Mouse (Mus musculus) monocyte, adult 5-6 weeks (primary cell): ENCODE measurements around the gene Tarm1. TPM values are rescaled to one million over a fixed set of nuclear protein-coding genes. Genes with fewer than 3 reads are reported as not detected.

ENCODE experiments used
- ATAC-seq: fragments of 153-309, 156-312 bp; replicated peaks from 2 replicates; pipeline ENCODE4 v1.8.0; 2017; ENCODE audit warnings: mild to moderate bottlenecking; ENCODE audit not compliant: low TSS enrichment, insufficient number of reproducible peaks, severe bottlenecking, poor library complexity, low FRiP score
- total RNA-seq: library from RNA; stranded (forward); fragments of 200-1000, 200-491, 200-594 nt; gene quantifications from 3 replicates; pipeline ENCODE4 v1.2.3, GENCODE M21; 2017

Tarm1 gene
- total RNA-seq: 1.3 to 1.9 TPM in 2 of 3 replicates, not detected in the other

DNA sequence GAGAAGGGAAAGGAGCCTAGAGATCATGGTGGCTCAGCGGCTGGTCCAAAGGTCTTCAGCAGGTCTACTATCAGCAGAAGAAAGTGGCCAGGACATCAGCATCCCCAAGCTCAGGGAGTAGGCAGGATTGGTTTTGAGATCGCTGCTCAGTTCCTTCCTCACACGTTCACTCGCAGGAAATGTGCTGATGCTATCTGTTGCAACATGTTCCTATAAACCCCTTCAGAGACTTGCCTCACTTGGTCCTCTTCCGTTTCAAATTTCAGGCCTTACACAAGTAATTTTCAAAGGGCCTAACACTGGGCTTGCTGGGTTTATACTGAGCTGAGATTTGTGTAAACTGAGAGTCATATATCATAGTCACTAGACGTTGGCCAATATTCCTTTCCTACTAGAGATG lies at the start of gene Tarm1:
Gene Tarm1, minus strand, starts transcription at position 186 of the 400 bp plus-strand sequence.
- ATAC-seq: peak; percentile 59

DNA sequence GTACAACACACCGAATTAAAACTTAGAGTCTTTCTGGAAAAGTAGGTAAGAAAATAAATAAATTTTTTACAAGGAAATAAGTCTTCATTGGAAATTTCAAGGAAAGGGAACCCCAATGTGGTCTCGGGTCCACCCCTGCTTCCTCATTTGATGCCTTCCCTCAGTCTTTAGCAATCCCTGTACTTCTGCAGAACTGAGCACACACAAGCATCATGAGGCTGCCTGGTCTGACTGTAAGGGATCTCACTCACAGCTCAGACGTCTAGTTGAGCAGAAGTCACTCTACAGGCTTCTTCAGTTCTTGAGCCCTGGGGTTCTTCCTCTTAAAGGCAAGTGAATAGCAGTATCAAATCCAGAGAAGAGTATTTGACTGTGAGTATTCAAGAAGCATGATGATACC lies 3.5 kb upstream of the Tarm1 start:
- ATAC-seq: peak; percentile 66; the same call in 1 of the 2 replicates

DNA sequence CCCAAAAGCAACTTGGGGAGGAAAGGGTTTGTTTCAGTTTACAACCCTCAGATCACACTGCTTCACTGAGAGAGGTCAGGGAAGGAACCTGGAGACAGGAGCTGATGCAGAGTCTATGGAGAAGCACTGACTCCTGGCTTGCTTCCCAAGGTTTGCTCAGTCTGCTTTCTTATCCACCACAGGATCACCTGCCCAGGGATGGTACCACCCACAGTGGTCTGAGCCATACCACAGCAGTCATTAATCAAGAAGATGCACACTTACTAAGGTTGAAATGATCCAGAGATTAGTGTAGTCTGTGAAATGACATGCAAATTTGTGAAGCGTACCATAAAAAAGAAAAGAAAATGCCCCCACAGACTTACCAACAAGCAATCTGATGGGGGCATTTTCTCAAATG lies 2.0 kb downstream of the Tarm1 start:
- ATAC-seq: no peak

DNA sequence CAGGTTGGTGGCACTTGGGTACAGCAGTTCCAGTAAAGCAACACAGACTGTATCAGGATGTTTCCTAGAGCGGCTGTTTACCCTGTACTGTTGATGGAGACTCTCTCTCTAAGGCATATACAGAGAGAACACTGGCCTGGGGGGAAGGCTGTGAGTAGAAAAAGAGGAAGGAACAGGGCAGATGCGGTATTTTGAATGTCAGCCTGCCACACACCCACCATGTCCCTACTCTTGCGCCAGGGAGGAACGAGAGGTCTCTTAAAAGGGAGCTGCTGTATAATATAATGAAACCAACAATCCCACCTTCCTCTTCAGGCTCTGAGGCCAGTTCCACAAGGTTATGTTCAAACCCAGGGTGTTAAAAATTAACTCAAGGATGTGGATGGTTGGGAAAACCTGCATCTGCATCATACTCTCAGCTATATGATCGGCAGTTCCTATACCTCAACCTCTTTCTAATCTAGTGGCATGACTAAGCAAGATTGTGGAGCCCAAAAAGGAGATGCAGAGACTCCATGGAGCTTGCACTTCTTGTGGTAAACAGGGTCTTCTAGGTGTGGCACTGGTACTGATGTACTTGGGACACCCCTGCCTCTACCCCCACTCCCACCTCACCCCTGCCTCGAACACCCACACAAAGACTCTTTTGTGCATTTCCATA lies 20.3 kb downstream of the Tarm1 start:
- peak; percentile 91 for ATAC-seq

DNA sequence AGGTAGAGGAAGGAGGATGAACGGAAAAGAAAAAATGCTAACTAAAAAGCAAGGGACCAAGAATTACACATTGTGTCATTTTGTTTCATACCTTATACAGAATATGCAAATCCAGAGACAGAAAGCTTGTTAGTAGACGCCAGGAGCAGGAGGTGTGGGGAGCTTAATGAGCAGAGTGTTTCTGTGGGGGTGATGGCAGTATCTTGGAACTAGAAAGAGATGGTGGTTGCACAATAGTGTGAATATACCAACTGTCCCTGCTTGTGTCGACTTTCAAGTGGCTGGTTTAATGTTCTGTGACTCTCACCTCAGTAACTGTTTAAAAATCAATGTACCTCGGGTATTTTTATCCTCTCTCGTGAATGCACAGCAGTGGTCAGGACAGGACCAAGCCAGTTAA lies 25.7 kb downstream of the Tarm1 start:
- ATAC-seq: no peak

DNA sequence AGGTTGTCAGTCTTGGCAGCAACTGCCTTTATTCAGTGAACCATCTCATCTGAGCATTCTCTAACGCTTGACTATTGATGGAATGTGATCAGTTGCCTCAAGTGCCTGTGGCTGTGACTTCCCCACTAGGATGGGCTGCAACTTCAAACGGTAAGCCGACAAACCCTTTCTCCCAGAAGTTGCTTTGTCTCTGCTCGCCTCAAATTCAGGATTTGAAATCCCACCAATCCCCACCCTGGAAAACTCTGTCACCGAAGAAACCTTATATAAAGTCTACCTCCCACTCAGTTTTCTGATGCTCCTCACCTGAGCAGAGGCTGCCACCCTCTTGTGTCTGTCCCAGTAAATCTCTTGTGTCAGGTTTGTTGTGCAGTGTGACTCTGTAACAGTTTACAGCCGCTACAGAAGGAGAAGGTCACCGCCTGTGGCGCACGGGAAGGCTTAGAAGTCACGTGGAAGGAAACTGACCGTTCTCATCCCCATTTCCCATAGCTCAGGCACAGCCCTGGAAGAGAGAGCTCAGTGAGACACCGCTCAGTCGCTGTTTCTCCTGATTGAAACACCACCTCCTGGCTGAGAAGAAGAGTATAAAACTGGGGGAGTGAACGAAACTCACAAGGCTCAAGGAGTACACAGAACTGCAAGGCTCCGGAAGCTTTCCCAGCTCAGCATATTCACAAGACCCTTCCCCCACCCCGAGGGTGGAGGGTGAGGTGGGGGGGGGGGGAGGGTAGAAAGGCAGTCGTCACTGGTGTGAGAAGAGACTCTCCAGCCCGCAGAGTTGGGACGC lies 27.9 kb downstream of the Tarm1 start:
- no peak for ATAC-seq

DNA sequence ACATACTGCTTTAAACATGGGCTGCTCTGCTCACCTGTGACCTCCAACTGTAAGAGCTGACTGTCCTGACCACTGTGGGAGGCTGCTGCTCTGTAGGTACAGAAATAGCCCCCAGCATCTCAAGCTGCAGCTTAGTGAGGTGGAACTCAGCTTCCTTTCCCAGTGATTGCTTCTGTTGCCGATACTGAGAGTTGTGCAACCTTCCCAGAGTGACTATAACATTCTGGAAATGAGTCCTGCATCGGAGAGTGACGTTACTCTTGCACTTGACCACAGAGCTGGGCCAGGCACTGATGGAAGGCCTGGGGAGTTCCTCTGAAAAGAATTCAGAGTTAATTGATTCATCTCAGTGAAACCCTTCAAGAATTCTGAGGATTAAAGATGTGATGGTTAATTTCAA lies 29.6 kb downstream of the Tarm1 start:
- no peak for ATAC-seq

DNA sequence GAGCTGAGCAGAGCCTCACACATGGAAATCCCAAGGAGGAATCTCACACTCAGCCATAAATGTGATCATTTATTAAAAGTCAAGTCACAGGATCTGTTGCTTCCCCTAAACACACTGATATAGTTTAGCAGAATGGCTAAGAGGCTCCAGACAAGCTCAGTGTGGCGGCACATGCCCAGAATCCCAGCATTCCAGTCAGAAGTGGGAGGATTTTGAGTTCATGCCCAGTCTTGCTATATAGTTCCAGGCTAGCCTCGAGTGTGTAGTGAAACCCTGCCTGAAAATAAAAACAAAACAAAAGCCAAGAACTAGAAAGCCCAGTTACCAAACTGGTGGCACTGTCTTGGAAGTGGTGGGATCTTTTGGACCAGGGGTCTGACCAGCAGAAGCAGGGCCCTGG lies 33.8 kb downstream of the Tarm1 start:
- no peak for ATAC-seq

DNA sequence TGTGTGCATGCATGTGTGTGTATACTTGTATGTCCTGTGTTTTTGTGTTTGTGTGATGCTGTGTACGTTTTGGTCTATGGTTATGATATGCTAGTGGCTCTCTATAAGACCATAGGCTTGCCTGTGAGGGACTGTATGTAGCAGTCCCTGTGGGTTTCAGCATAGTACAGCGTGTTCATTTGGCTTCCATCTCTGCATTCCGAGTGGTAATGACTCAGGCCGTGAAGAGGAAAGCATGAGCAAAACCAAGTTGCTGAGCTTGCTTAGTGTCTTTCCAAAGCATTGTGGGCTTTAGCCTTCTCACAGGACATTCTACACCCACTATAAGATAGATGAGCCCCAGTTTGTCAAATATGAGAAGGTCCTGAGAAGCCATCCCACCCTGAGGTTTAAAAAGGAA lies 39.1 kb downstream of the Tarm1 start:
- no peak for ATAC-seq

DNA sequence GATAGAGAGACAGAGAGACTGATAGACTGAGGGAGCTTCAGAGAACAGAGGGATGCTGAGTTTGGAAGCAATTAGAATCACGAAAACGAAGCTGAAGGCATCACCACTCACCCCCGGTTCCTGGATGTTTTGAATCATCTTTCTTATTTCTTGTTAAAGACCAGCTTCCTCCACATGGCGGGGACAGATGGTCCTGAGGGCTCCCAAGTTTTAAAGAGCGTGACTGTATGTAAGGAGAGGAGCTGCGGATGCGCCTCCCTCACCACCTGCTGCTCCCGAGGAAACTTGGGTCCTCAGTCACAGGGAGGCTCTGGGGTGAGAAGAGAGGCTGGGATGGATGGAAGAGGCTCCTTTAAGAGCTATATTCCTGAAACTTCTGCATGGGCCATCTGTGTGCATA lies 42.2 kb downstream of the Tarm1 start:
- no peak for ATAC-seq

DNA sequence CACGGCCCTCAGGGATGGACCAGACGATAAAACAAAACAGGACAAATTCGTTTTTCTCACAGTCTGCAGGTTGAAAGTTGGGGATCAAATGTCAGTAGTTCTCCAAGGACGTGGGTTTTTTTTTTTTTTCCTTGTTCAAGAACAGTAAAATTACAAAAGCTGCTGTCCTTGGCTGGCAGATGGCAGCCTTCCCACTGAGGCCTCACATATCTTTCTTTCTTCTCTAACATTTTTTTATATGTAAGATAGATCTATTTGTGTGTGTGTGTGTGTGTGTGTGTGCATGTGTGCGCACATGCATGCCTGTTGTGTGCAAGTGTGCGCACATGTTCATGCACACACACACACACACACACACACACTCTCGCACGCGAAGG lies 44.6 kb downstream of the Tarm1 start:
- no peak for ATAC-seq

DNA sequence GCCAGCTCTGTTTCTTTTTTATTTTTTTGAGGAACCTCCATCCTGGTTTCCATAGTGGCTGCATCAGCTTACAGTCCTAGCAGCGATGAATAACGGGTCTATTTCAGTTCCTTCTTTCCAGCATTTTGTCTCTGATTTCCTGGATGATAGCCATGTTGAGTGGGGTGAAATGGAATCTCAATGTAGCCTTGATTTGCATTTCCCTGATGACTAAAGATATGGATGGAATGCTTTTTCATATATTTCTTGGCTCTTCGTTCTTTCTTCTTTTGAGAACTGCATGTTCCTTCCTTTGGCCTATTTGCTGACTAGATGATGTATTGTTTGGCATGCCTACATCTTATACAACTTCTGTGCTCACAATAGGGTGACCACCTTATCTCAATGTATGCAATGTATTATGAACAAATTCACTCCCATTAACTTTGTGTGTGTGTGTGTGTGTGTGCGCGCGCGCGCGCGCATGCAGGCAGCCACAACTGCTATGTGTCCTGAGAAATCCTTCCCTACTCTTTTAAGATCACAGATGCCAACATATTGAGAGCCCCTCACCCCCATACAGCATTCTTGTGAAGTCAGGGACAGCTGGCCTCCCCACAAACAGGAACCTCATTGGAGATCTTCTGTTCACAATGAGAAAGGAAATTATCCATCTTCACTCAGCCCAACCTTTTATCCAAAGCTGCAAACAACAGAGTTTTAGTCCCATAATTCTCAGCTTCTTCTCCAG lies 45.1 kb downstream of the Tarm1 start:
- no peak for ATAC-seq

DNA sequence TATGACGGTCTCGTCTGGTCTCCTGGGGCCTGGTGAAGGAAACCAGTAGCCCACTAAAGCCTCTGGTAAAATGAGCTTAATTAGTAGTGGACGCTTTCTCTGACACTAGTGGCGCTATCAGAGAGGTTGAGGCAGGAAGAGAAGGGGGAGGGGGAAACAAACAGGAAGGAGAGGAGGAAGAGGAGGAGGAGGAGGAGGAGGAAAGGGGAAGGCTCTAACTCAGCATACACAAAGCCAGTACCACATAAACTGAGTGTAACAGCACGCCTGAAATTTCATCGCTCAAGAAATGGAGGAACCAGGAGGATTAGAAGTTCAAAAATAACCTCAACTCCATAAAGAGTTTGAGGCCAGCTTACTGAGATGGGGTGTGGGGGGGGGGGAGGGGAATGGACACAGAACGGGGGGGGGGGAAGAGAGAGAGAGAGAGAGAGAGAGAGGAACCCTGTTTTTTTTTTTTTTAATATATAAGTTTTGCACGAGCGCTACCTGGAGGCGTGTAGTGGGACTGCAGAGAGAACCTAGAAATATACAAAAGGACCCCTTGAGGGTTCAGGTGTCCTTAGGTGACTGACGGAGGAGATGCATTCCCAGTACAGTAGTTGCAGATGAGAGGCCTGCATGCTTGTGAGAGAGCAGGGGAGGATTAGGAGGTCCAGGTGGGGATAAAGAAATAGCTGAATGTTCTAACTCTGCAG lies 48.8 kb downstream of the Tarm1 start:
- no peak for ATAC-seq

DNA sequence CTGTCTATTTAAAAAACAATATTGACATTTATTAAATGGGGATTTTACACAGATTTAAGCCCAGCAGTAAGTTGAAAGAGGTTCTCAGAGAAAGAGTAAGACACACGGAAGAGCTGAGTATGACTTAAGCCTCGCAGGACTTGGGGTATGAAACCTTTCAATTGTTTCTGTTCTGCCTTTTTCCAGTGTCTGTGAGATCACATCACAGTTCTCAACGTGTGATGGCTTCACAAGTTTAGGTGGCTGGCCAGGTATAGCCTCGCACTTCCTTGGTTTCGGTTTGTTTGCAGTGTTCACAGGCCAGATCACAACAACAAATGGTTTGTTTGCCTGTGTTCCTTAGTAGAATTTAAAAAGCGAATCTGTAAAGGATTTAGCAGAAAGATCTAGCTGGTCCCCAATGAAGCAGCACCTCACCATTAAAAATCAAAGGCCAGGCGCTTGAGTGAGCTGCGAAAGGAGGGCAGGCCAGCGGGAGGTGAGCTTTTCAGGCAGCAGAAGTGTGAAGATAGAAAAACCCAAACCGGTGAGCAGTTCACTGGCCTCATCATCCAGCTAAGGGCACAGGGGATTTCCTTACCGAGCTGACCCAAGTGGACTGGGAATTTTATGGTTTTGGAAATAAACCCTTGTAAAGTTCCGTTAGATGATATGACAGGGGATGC lies 49.5 kb downstream of the Tarm1 start:
- ATAC-seq: no peak

DNA sequence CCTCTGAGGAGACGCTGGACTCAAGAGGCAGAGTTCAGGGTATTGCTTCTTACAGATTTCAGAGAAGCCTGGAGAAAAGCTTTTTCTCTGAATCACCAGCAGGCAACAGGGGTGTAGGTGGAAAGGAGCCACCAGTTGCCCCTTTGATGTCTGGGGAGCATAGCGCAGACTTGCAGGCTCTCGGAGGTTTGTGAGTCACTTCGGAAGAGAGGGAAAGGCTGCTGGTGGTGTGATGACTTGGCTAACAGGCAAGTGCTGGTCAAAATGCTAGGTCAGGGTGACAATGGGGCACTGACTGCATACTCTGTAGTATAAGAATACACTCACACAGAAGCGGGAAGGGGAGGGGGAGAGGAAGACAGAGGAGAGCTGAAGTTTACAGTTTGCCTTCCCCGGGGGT lies 51.3 kb downstream of the Tarm1 start:
- no peak for ATAC-seq

DNA sequence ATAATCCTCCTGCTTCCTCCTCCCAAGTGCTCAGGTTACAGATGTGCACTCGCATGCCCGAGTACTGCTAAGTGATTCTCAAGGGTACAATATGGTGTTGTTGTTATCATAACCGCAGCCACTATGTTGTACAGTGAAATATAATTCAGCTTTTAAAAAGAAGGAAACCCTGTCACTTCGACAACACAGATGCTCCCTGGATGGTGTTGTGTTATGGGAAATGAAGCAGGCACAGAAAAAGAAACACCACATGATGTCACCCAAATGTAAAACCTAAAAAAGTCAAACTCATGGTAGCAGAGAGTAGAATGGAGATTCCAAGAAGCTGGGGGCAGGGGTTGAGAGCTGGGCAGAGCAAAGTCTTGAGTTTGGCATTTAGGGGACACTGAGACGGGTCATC lies 51.8 kb downstream of the Tarm1 start:
- no peak for ATAC-seq

DNA sequence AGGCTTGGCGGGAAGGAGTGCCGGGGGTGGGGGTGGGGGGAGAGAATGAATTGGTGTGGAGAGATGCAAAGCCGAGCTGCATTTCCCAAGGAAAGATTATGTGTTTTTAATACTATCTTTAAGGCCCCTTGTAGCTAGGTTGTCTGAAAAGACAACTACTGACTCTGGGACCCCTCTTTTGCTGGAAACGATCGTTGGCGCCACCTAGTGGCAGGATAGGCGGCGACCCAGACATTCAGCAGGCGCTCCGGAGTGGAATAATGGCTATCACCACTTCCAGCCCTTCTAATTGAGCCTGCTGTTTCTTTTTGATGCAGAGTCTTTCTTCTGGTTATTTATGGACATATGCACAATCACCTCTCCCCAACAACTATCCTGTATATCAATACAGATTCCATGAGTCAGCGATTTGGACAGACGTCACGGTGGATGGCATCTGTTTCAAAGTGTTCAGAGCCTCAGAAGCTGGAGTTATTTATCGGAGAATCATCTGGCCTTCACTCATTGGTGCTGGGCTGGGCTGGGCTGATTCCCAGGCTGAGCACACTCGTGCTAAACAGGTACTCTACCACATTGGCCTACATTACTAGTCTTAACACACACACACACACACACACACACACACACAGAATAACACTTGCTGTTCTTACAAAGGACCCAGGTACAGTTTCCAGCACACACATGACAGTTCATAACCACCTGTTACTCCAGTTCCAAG lies 53.5 kb downstream of the Tarm1 start:
- no peak for ATAC-seq

DNA sequence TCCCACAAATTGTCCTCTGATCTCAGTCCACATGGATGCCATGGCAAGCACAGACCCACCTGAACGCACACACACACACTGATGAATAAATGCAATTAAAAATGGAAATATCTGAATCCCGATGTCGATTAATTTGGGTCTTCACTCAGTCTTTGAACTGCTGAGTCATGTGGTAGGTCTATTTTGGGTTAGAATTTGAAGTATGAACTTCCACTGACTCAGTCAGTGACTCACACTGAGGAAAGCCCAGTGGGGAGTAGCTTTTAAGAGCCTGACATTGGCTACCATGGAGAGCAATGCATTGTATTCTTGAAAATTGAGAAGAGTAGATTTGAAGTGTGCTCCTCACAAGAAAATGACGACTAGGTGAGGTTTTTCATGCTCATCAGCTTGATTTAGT lies 55.4 kb downstream of the Tarm1 start:
- ATAC-seq: no peak
